Mouse (Mus musculus) lung, postnatal 0 days (tissue): Measurements from ENCODE around the gene Tpst1. TPM values are rescaled to one million over a fixed set of nuclear protein-coding genes. Genes with fewer than 3 reads are reported as not detected.

ENCODE experiments used
- ATAC-seq: fragments of 200-750 bp; cut with Nextera tagmentation; 2 replicates; pipeline ENCODE4 v1.8.0; 2017; ENCODE audit warnings: moderate library complexity
- DNase-seq: peaks from one replicate; pipeline ENCODE4 v3.0.0-alpha.2; 2016; ENCODE audit warnings: low spot score
- H3K27ac ChIP-seq: fragments of 300-500 bp; sonication (generic); 2 replicates; pipeline ENCODE4 v1.5.1; 2014; ENCODE audit warnings: antibody characterized with exemption, mild to moderate bottlenecking, low read length, mixed read lengths
- H3K27me3 ChIP-seq: fragments of 300-500 bp; sonication (generic); replicated peaks from 2 replicates; pipeline ENCODE4 v1.6.1; 2014; ENCODE audit warnings: low read length, mixed read lengths; ENCODE audit not compliant: insufficient read depth
- H3K36me3 ChIP-seq: fragments of 300-500 bp; sonication (generic); 2 replicates; pipeline ENCODE4 v1.6.1; 2014; ENCODE audit warnings: low read length, mixed read lengths; ENCODE audit not compliant: insufficient read depth
- H3K4me1 ChIP-seq: fragments of 300-500 bp; sonication (generic); 2 replicates; pipeline ENCODE4 v1.6.1; 2014; ENCODE audit warnings: antibody characterized with exemption, low read depth, low read length, mixed read lengths; ENCODE audit not compliant: insufficient read depth
- H3K4me2 ChIP-seq: fragments of 300-500 bp; sonication (generic); replicated peaks from 2 replicates; pipeline ENCODE4 v1.6.1; 2014; ENCODE audit warnings: low read depth, mild to moderate bottlenecking, low read length, moderate library complexity, mixed read lengths
- H3K4me3 ChIP-seq: fragments of 300-500 bp; sonication (generic); 2 replicates; pipeline ENCODE4 v1.5.1; 2014; ENCODE audit warnings: low read depth, low read length
- H3K9ac ChIP-seq: fragments of 300-500 bp; sonication (generic); replicated peaks from 2 replicates; pipeline ENCODE4 v1.6.1; 2014; ENCODE audit warnings: low read depth, mild to moderate bottlenecking
- H3K9me3 ChIP-seq: fragments of 300-500 bp; sonication (generic); 2 replicates; pipeline ENCODE4 v1.6.1; 2016; ENCODE audit warnings: low read length, mixed read lengths
- CTCF ChIP-seq: IDR thresholded peaks from 2 replicates; pipeline ENCODE4 v1.5.1; 2016; ENCODE audit warnings: antibody characterized with exemption, mild to moderate bottlenecking
- EP300 ChIP-seq: IDR thresholded peaks from 2 replicates; pipeline ENCODE4 v1.6.1; 2016; ENCODE audit warnings: antibody characterized with exemption, mild to moderate bottlenecking, control low read depth
- WGBS: fragments of 180-500 bp; shearing (Covaris S2); extraction: QIAGEN DNeasy Blood & Tissue Kit; methylation state at CpG from one replicate; pipeline ENCODE4 v1.1.7; 2014; 5-methylcytosine and 5-hydroxymethylcytosine counted together
- polyA plus RNA-seq: library from polyadenylated mRNA; unstranded; fragments of >200 nt; fragmentation: Nextera tagmentation; extraction: Ambion mirVana; gene quantifications from 2 replicates; pipeline ENCODE4 v1.2.1, GENCODE M21; 2015

Tpst1 gene
- polyA plus RNA-seq, 1 experiment from 2014 or later = 31.5 TPM

DNA sequence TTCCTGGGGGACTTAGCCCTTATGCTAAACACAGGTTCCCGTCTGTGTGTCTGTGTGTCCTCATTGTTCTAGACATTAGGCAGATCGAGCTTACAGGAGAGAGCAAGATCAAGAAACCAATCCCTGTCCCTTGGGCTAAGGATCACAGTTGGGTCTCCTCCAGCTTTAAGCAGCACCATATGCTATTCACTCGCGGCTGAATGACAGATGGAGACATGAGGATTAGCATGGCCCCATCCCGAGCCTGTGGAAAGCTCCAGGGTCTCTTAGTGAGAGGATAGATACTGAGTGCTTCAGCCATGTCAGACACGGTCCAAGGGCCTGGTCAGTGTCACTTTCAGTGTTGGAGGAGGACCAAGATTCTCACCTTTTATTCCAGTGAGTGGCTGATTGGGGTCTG, 22.7 kb upstream of the Tpst1 start:
- Histone ChIP-seq H3K27ac (no peak overlapping the region), H3K9me3 (no peaks in the 10 kb centered on the region), H3K4me1 (no peaks in the 10 kb centered on the region), H3K27me3 (no peaks in the 10 kb centered on the region), H3K4me3 (no peak overlapping the region), H3K9ac (no peak overlapping the region), H3K4me2 (no peak overlapping the region), H3K36me3 (peaks cover 16% of the 10 kb centered on the region)
- ATAC-seq (no peak), DNase-seq (no peak)
- WGBS = 67% methylated on average over 6 of the region's 6 CpGs
- TF ChIP-seq EP300 (no peak), CTCF (no peak)

GRCm38 (mm10) chr5:130051073-130051860, 21.9 kb upstream of the Tpst1 start:
- no peak overlapping the region for H3K27ac ChIP-seq
- no peaks in the 10 kb centered on the region for H3K4me1 ChIP-seq
- no peaks in the 10 kb centered on the region for H3K9me3 ChIP-seq
- no peak overlapping the region for H3K4me3 ChIP-seq
- ATAC-seq = no peak
- H3K27me3 ChIP-seq = no peaks in the 10 kb centered on the region
- H3K4me2 ChIP-seq = no peak overlapping the region
- peaks cover 16% of the 10 kb centered on the region for H3K36me3 ChIP-seq
- TF ChIP-seq EP300 (no peak), CTCF (no peak)
- no peak for DNase-seq
- H3K9ac ChIP-seq = no peak overlapping the region
- WGBS = 89% methylated on average over 15 of the region's 15 CpGs

- Histone ChIP-seq H3K4me1 (no peaks in the 10 kb centered on the region), H3K4me3 (no peak overlapping the region), H3K27ac (no peak overlapping the region), H3K27me3 (no peaks in the 10 kb centered on the region), H3K9me3 (no peaks in the 10 kb centered on the region), H3K9ac (no peak overlapping the region), H3K36me3 (peaks cover 9% of the 10 kb centered on the region), H3K4me2 (no peak overlapping the region)
- 84% methylated on average over 5 of the region's 5 CpGs for WGBS
- DNase-seq = no peak
- ATAC-seq = no peak
- TF ChIP-seq CTCF = no peak
- TF ChIP-seq EP300 = no peak
Measured at GRCm38 (mm10) chr5:130052510-130052909, 20.6 kb upstream of the Tpst1 start.

DNA sequence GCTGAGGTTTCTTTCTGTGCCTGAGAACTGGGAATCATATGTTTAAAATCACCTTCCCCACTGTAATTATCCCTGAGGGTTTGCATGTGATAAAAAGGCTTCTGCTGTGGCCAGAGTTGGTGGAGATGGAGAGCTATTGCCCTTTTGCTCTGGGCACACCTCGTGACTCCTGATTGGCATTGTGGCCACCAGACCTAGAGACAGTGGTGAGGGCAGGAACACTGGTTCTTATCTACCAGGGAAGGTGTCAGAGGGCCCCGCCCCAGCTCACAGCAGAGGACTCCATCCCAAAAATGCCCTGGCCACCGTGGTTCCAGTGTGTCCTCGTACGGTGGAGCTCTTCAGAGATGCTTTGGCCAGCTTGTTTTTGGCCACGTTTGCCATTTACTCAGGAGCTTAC, 20.2 kb upstream of the Tpst1 start:
- H3K4me3 ChIP-seq = no peak overlapping the region
- no peaks in the 10 kb centered on the region for H3K9me3 ChIP-seq
- no peak overlapping the region for H3K27ac ChIP-seq
- ATAC-seq (no peak), DNase-seq (no peak)
- no peaks in the 10 kb centered on the region for H3K27me3 ChIP-seq
- no peak for TF ChIP-seq CTCF
- no peaks in the 10 kb centered on the region for H3K4me1 ChIP-seq
- H3K4me2 ChIP-seq = no peak overlapping the region
- peaks cover 9% of the 10 kb centered on the region; the same call in 1 of the 2 replicates for H3K36me3 ChIP-seq
- WGBS = 93% methylated on average over 6 of the region's 6 CpGs
- H3K9ac ChIP-seq = no peak overlapping the region

DNA sequence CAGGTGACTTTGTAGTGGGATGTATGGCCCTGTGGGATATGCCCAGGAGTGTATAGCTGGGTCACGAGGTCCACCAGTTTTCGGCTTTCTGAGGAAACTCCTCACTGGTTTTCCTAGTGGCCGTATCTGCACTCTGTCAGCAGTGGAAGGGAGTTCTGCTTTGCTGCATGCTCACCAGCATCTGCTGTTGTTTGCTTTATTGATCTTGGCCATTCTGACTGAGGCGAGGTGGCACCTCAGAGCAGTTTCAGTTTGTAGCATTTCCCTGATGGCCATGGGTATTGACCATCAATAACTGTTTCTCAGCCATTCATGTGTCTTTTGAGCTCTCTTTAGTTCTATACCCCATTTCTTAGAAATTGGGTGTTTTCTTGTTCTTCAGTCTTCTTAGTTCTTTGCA, 17.4 kb upstream of the Tpst1 start:
- Histone ChIP-seq H3K9me3 (no peaks in the 10 kb centered on the region), H3K27me3 (no peaks in the 10 kb centered on the region), H3K36me3 (0 out of 2 replicates have a peak, but pooled peaks cover 5% of the 10 kb centered on the region), H3K9ac (no peak overlapping the region), H3K4me3 (no peak overlapping the region), H3K27ac (no peak overlapping the region), H3K4me1 (no peaks in the 10 kb centered on the region), H3K4me2 (no peak overlapping the region)
- no peak for ATAC-seq
- DNase-seq = no peak
- TF ChIP-seq EP300 (no peak), CTCF (no peak)
- WGBS = 97% methylated on average over 4 of the region's 4 CpGs

DNA sequence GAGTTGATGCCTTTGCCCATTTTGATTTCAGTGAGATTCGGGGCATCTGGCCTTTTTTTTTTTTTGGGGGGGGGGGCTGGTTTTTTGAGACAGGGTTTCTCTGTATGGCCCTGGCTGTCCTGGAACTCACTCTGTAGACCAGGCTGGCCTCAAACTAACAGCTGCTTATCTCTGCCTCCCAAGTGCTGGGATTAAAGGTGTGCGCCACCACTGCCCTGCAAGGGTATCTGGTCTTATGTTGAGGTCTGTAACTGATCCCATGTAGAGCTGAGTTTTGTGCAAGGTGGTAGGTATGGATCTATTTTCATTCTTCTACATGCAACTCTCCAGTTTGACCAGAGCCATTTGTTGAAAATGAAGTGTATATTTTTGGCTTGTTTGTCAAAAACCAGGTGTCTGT, 16.8 kb upstream of the Tpst1 start:
- Histone ChIP-seq H3K9ac (no peak overlapping the region), H3K4me1 (no peaks in the 10 kb centered on the region), H3K27me3 (no peaks in the 10 kb centered on the region), H3K9me3 (no peaks in the 10 kb centered on the region), H3K4me3 (no peak overlapping the region), H3K27ac (no peak overlapping the region), H3K4me2 (no peak overlapping the region), H3K36me3 (0 out of 2 replicates have a peak, but pooled peaks cover 5% of the 10 kb centered on the region)
- no peak for DNase-seq
- TF ChIP-seq CTCF (no peak), EP300 (no peak)
- no peak for ATAC-seq
- 89% methylated on average over 2 of the region's 2 CpGs for WGBS
